Mouse (Mus musculus) kidney, postnatal 0 days (tissue): ENCODE measurements around the gene Slc24a4. TPM values are rescaled to one million over a fixed set of nuclear protein-coding genes. Genes with fewer than 3 reads are reported as not detected.

ENCODE experiments used
- ATAC-seq: fragments of 200-750 bp; cut with Nextera tagmentation; replicated peaks from 2 replicates; pipeline ENCODE4 v1.8.0; 2017; ENCODE audit warnings: low read depth, moderate number of reproducible peaks, moderate TSS enrichment, moderate library complexity; ENCODE audit not compliant: low FRiP score
- DNase-seq: peaks from one replicate; pipeline ENCODE4 v3.0.0-alpha.2; 2016; ENCODE audit warnings: low spot score
- H3K27ac ChIP-seq: fragments of 300-500 bp; sonication (generic); 2 replicates; pipeline ENCODE4 v1.5.1; 2014; ENCODE audit warnings: mild to moderate bottlenecking
- H3K27me3 ChIP-seq: fragments of 300-500 bp; sonication (generic); 2 replicates; pipeline ENCODE4 v1.6.1; 2014; ENCODE audit warnings: low read length, mixed read lengths; ENCODE audit not compliant: insufficient read depth
- H3K36me3 ChIP-seq: fragments of 300-500 bp; sonication (generic); 2 replicates; pipeline ENCODE4 v1.6.1; 2014; ENCODE audit warnings: low read length, mixed read lengths; ENCODE audit not compliant: insufficient read depth
- H3K4me1 ChIP-seq: fragments of 300-500 bp; sonication (generic); replicated peaks from 2 replicates; pipeline ENCODE4 v1.6.1; 2014; ENCODE audit warnings: antibody characterized with exemption, low read length, mixed read lengths; ENCODE audit not compliant: insufficient read depth
- H3K4me2 ChIP-seq: fragments of 300-500 bp; sonication (generic); 2 replicates; pipeline ENCODE4 v1.6.1; 2014; ENCODE audit warnings: mild to moderate bottlenecking, low read length, moderate library complexity, mixed read lengths
- H3K4me3 ChIP-seq: fragments of 300-500 bp; sonication (generic); replicated peaks from 2 replicates; pipeline ENCODE4 v1.5.1; 2014; ENCODE audit warnings: low read depth, low read length
- H3K9ac ChIP-seq: fragments of 300-500 bp; sonication (generic); 2 replicates; pipeline ENCODE4 v1.6.1; 2014; ENCODE audit warnings: low read depth, low read length
- H3K9me3 ChIP-seq: fragments of 300-500 bp; sonication (generic); replicated peaks from 2 replicates; pipeline ENCODE4 v1.6.1; 2016; ENCODE audit warnings: low read length, inconsistent platforms, mixed read lengths
- CTCF ChIP-seq: IDR thresholded peaks from 2 replicates; pipeline ENCODE4 v1.5.1; 2016; ENCODE audit warnings: antibody characterized with exemption, low read depth, mild to moderate bottlenecking, moderate library complexity
- WGBS: fragments of 180-500 bp; shearing (Covaris S2); extraction: QIAGEN DNeasy Blood & Tissue Kit; methylation state at CpG from one replicate; pipeline ENCODE4 v1.1.7; 2014; 5-methylcytosine and 5-hydroxymethylcytosine counted together
- polyA plus RNA-seq: library from polyadenylated mRNA; unstranded; fragments of >200 nt; fragmentation: Nextera tagmentation; extraction: Ambion mirVana; gene quantifications from 2 replicates; pipeline ENCODE4 v1.2.1, GENCODE M21; 2015

The Slc24a4 gene
- polyA plus RNA-seq, 1 experiment from 2014 or later, result not detected

DNA sequence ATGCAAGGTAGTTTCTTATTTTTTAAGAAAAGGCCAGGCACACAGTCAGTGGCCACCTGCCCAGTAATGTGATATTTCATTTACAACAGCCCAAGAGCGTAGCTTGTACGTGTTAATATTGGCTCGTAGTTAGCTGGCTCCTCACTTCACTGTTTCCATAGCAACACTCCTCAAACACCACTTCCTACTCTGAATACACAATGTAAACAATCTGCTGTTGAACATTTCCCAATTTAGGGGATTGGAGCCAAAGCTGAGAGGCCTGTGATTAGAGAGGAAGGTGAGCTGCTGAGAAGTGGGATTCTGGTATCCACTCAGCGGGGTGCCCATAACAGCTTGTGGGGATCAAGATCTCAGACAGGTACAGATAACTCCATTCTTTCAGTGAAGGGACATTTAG, 16.0 kb upstream of the Slc24a4 start:
- no peak overlapping the region for H3K27ac ChIP-seq
- H3K9me3 ChIP-seq, result no peaks in the 10 kb centered on the region
- H3K4me3 ChIP-seq, result no peak overlapping the region
- no peak overlapping the region for H3K4me2 ChIP-seq
- ATAC-seq (no peak), DNase-seq (no peak)
- no peaks in the 10 kb centered on the region for H3K36me3 ChIP-seq
- 45% methylated on average over 4 of the region's 4 CpGs for WGBS
- TF ChIP-seq CTCF, result no peak
- no peak overlapping the region for H3K9ac ChIP-seq
- H3K27me3 ChIP-seq, result no peaks in the 10 kb centered on the region
- no peaks in the 10 kb centered on the region for H3K4me1 ChIP-seq

- 83% methylated on average over 7 of the region's 7 CpGs for whole genome bisulfite sequencing
- no peak for TF ChIP-seq CTCF
- DNase-seq (no peak), ATAC-seq (no peak)
- H3K4me3 ChIP-seq, result no peak overlapping the region
- no peaks in the 10 kb centered on the region for H3K4me1 ChIP-seq
- H3K36me3 ChIP-seq, result no peaks in the 10 kb centered on the region
- no peak overlapping the region for H3K9ac ChIP-seq
- H3K4me2 ChIP-seq, result no peak overlapping the region
- H3K9me3 ChIP-seq, result no peaks in the 10 kb centered on the region
- no peaks in the 10 kb centered on the region for H3K27me3 ChIP-seq
- H3K27ac ChIP-seq, result no peak overlapping the region
Measured at GRCm38 (mm10) chr12:102112901-102113300, 15.6 kb upstream of the Slc24a4 start.

- Histone ChIP-seq H3K27me3 (no peaks in the 10 kb centered on the region), H3K9ac (no peak overlapping the region), H3K36me3 (no peaks in the 10 kb centered on the region), H3K27ac (no peak overlapping the region), H3K9me3 (no peaks in the 10 kb centered on the region), H3K4me3 (no peak overlapping the region), H3K4me1 (no peaks in the 10 kb centered on the region), H3K4me2 (no peak overlapping the region)
- DNase-seq, result no peak
- no peak for ATAC-seq
- no peak for TF ChIP-seq CTCF
- WGBS, result 72% methylated on average over 3 of the region's 3 CpGs
Measured at GRCm38 (mm10) chr12:102113391-102113790, 15.1 kb upstream of the Slc24a4 start.

DNA sequence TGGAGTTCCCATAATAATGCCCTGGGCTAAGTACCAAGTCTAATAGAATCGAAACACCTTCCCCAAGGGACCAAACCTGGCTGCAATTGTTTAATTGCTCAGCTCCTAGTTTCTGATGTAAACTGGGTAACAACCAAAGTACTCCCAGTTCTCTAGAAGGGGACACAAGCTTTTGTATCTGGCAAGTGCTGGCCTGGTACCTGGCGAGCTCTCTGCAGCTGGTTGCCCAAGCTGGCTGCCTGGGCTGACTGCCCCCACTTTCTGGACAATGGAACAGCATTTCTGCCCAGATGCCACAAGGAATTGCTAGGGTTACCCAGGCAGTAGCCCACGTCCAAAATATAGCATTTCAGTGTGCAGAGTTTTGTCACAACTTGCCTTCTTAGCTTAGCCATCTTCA, 12.0 kb upstream of the Slc24a4 start:
- DNase-seq (no peak), ATAC-seq (no peak)
- Histone ChIP-seq H3K4me2 (no peak overlapping the region), H3K27ac (no peak overlapping the region), H3K9ac (no peak overlapping the region), H3K36me3 (no peaks in the 10 kb centered on the region), H3K4me1 (no peaks in the 10 kb centered on the region), H3K9me3 (no peaks in the 10 kb centered on the region), H3K27me3 (no peaks in the 10 kb centered on the region), H3K4me3 (no peak overlapping the region)
- 77% methylated on average over 3 of the region's 3 CpGs for WGBS
- no peak for TF ChIP-seq CTCF

DNA sequence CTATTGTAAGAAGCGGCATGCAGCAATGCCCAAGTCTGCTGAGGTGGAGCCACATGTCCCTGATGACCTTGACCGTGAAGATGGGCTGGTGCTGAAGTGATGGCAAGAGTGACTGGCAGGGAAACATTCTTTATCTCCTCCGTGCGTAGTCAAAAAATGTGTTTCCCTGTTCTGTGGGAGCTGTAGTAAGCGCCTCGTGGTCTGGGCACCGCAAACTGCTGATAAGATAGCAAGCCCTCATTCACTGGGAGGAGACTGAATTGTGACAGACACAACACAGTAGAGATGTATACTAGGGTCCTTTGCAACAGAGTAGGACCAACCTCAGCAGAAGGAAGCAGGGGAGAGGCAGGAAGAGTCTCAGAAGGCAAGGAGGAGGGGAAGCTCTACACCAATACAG, 10.5 kb upstream of the Slc24a4 start:
- H3K27ac ChIP-seq, result no peak overlapping the region
- no peaks in the 10 kb centered on the region for H3K4me1 ChIP-seq
- DNase-seq (no peak), ATAC-seq (no peak)
- 89% methylated on average over 7 of the region's 7 CpGs for WGBS
- H3K4me2 ChIP-seq, result no peak overlapping the region
- no peaks in the 10 kb centered on the region for H3K9me3 ChIP-seq
- H3K27me3 ChIP-seq, result no peaks in the 10 kb centered on the region
- TF ChIP-seq CTCF, result no peak
- H3K4me3 ChIP-seq, result no peak overlapping the region
- H3K36me3 ChIP-seq, result no peaks in the 10 kb centered on the region
- no peak overlapping the region for H3K9ac ChIP-seq

DNA sequence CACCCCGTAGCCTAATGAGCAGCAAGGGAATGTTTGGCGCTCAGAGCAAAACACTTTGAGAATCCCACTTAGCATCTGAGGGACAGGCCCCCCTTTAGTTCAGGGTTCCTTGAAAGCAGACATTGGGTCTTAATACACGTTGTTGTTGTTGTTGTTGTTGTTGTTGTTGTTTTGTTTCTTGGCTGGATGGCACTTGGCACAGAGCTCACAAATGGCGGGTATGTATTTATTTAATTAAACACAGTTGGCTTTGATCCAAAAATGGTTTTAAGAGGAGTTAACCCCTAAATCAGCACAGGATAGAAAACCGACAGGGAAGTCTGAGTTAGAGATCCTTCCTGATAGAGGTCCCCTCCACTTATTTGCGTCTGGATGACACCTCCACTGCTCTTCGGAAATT, 932 bp upstream of the Slc24a4 start:
- H3K4me1 ChIP-seq, result peaks cover 18% of the 10 kb centered on the region; the same call in 1 of the 2 replicates
- no peak overlapping the region for H3K27ac ChIP-seq
- H3K27me3 ChIP-seq, result peaks cover 35% of the 10 kb centered on the region
- no peak for DNase-seq
- no peak for TF ChIP-seq CTCF
- no peak overlapping the region for H3K9ac ChIP-seq
- no peaks in the 10 kb centered on the region for H3K36me3 ChIP-seq
- H3K9me3 ChIP-seq, result no peaks in the 10 kb centered on the region
- peak overlapping the region; percentile 92 for H3K4me2 ChIP-seq
- WGBS, result 10% methylated on average over 7 of the region's 7 CpGs
- ATAC-seq, result no peak
- H3K4me3 ChIP-seq, result peak overlapping the region; percentile 47

- Histone ChIP-seq H3K9ac (no peak overlapping the region), H3K4me1 (peaks cover 18% of the 10 kb centered on the region; the same call in 1 of the 2 replicates), H3K36me3 (no peaks in the 10 kb centered on the region), H3K4me3 (peak overlapping the region; percentile 47), H3K27ac (no peak overlapping the region), H3K9me3 (no peaks in the 10 kb centered on the region), H3K4me2 (peak overlapping the region; percentile 92), H3K27me3 (peaks cover 35% of the 10 kb centered on the region)
- WGBS, result 1% methylated on average over 62 of the region's 73 CpGs
- peak; percentile 66 for ATAC-seq
- DNase-seq, result peak; percentile 44
- peak; percentile 30 for TF ChIP-seq CTCF
Measured at GRCm38 (mm10) chr12:102128791-102129507, 416 bp downstream of the Slc24a4 start.
